Mouse (Mus musculus) heart, embryonic 14.5 days (tissue): ENCODE measurements around the gene Gm47841. TPM values are rescaled to one million over a fixed set of nuclear protein-coding genes. Genes with fewer than 3 reads are reported as not detected.

Experiments used
- ATAC-seq: fragments of 200-750 bp; cut with Nextera tagmentation; 2 replicates; pipeline ENCODE4 v1.8.0; 2017; ENCODE audit warnings: low read depth, moderate TSS enrichment; ENCODE audit not compliant: insufficient number of reproducible peaks, insufficient read depth, low FRiP score
- H3K27ac ChIP-seq, 2 experiments: fragments of 200-500 bp in 1 of 2; fragments of 300-500 bp in 1 of 2; sonication (generic) in 1 of 2; replicated peaks in 1 of 2; 2 replicates each; pipeline ENCODE4 v1.5.1; 2012 to 2014; ENCODE audit warnings: low read depth in 2 of 2, low read length in 2 of 2, control low read depth in 1 of 2, mild to moderate bottlenecking in 1 of 2, mixed read lengths in 1 of 2; ENCODE audit not compliant: control insufficient read depth in 1 of 2, insufficient read depth in 1 of 2
- H3K27me3 ChIP-seq: fragments of 300-500 bp; sonication (generic); 2 replicates; pipeline ENCODE4 v1.6.1; 2014; ENCODE audit warnings: mild to moderate bottlenecking, low read length, control low read depth; ENCODE audit not compliant: control insufficient read depth, insufficient read depth
- H3K36me3 ChIP-seq: fragments of 300-500 bp; sonication (generic); 2 replicates; pipeline ENCODE4 v1.6.1; 2014; ENCODE audit warnings: mild to moderate bottlenecking, control low read depth, low read length, mixed read lengths; ENCODE audit not compliant: control insufficient read depth, insufficient read depth
- H3K4me1 ChIP-seq, 2 experiments: fragments of 200-500 bp in 1 of 2; fragments of 300-500 bp in 1 of 2; sonication (generic) in 1 of 2; 2 replicates each; pipeline ENCODE4 v1.6.1; 2012 to 2014; ENCODE audit warnings: low read length in 2 of 2, control low read depth in 1 of 2, mixed read lengths in 1 of 2; ENCODE audit not compliant: control insufficient read depth in 2 of 2, insufficient read depth in 2 of 2
- H3K4me2 ChIP-seq: fragments of 300-500 bp; sonication (generic); 2 replicates; pipeline ENCODE4 v1.6.1; 2014; ENCODE audit warnings: mild to moderate bottlenecking, low read length
- H3K4me3 ChIP-seq, 2 experiments: fragments of 200-500 bp in 1 of 2; fragments of 300-500 bp in 1 of 2; sonication (generic) in 1 of 2; 2 replicates each; pipeline ENCODE4 v1.5.1; 2012 to 2014; ENCODE audit warnings: low read length in 2 of 2, mild to moderate bottlenecking in 2 of 2, control low read depth in 1 of 2, low read depth in 1 of 2, moderate library complexity in 1 of 2; ENCODE audit not compliant: control insufficient read depth in 1 of 2, insufficient read depth in 1 of 2
- H3K9ac ChIP-seq: fragments of 300-500 bp; sonication (generic); 2 replicates; pipeline ENCODE4 v1.6.1; 2014; ENCODE audit warnings: mild to moderate bottlenecking, low read length
- H3K9me3 ChIP-seq: fragments of 300-500 bp; sonication (generic); 2 replicates; pipeline ENCODE4 v1.6.1; 2016; ENCODE audit warnings: low read length, control low read depth; ENCODE audit not compliant: control insufficient read depth
- WGBS: fragments of 180-500 bp; shearing (Covaris S2); extraction: QIAGEN DNeasy Blood & Tissue Kit; methylation state at CpG from one replicate; pipeline ENCODE4 v1.1.7; 2014; 5-methylcytosine and 5-hydroxymethylcytosine counted together
- polyA plus RNA-seq: library from polyadenylated mRNA; unstranded; fragments of >200 nt; fragmentation: Nextera tagmentation; extraction: Ambion mirVana; gene quantifications from 2 replicates; pipeline ENCODE4 v1.2.1, GENCODE M21; 2014

Gm47841 gene
- polyA plus RNA-seq, 1 experiment from 2014 or later = not detected

- H3K4me3 ChIP-seq = no peak overlapping the region
Observed at GRCm38 (mm10) chr15:101004538-101004937, 42.7 kb downstream of the Gm47841 start.

DNA sequence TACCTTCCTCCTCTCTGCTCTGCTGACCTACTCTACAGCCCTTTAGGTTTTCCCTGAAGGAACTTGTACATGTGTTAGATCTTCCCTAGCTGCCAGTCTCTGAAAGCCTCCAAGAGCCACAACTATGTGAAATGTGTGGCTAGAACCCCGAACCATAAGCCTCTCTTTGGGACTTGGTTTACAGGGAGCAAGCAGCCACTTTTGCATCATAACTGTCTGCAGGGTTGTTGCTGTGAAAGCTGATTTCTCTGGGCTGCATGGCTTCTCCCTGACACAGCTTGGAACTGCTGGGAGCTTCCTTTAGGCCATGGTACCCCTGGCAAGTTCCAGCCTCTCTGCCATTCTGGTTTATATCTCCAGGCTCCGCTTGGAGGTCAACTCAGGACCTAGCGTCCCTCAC, 44.7 kb downstream of the Gm47841 start:
- 85% methylated on average over 3 of the region's 3 CpGs for WGBS
- no peak overlapping the region for H3K4me3 ChIP-seq
- peaks cover 3 to 5% of the 10 kb centered on the region in 2 experiments; a peak in 3 of 4 replicates for H3K4me1 ChIP-seq
- no peaks in the 10 kb centered on the region for H3K27me3 ChIP-seq
- H3K36me3 ChIP-seq = no peaks in the 10 kb centered on the region
- H3K4me2 ChIP-seq = no peak overlapping the region
- no peak overlapping the region for H3K9ac ChIP-seq
- ATAC-seq = no peak
- H3K9me3 ChIP-seq = no peaks in the 10 kb centered on the region
- no peak overlapping the region for H3K27ac ChIP-seq

More at GRCm38 (mm10) chr15:101004538-101004937, 42.7 kb downstream of the Gm47841 start:
- Histone ChIP-seq H3K9me3 (no peaks in the 10 kb centered on the region), H3K9ac (no peak overlapping the region), H3K27me3 (peaks cover 5% of the 10 kb centered on the region; the same call in 1 of the 2 replicates), H3K4me1 (peaks cover 3 to 5% of the 10 kb centered on the region in 2 experiments; a peak in 3 of 4 replicates), H3K27ac (no peak overlapping the region), H3K36me3 (no peaks in the 10 kb centered on the region), H3K4me2 (no peak overlapping the region)
- 58% methylated on average over 3 of the region's 3 CpGs for WGBS
- no peak for ATAC-seq

DNA sequence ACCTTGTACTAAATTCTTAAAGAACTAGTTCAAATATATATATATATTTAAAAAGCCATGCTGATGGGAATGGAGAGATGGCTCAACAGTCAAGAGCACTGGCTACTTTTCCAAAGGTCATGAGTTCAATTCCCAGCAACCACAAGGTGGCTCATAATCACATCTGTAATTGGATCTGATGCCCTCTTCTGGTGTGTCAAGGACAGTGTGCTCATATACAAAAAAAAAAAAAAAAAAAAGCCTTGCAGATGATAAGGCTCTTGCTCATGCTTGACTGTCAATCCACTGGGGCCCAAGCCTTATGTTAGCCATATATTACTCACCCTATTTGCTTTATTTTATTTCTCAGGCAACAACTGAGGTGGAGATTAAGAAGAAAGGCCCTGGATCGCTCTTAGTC, 45.5 kb downstream of the Gm47841 start:
- no peak overlapping the region for H3K4me2 ChIP-seq
- H3K9ac ChIP-seq = no peak overlapping the region
- ATAC-seq = no peak
- no peaks in the 10 kb centered on the region for H3K36me3 ChIP-seq
- H3K27me3 ChIP-seq = no peaks in the 10 kb centered on the region
- H3K9me3 ChIP-seq = no peaks in the 10 kb centered on the region
- H3K4me3 ChIP-seq = no peak overlapping the region
- peaks cover 0 to 5% of the 10 kb centered on the region in 2 experiments; a peak in 3 of 4 replicates for H3K4me1 ChIP-seq
- H3K27ac ChIP-seq = no peak overlapping the region
- WGBS = 89% methylated on average over 1 of the region's 1 CpGs

DNA sequence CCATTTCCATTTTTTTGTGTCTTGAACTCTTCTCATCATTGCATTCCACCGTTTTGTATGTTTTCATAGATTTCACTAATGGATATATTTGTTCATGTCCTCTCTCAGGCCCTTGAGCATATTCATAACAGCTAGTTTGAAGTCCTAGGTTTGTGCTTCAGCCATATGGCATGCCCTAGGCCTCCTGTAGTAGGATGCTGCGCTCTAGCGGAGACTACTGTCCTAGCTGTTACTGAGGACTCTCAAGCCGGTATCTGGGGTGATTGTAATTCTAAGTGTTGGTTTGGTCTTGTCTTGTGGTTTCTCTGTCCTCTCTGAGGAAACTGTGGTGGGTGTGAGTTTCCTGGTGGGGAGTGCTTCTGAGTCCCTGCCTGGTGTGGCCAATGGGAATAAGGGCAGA, 50.1 kb downstream of the Gm47841 start:
- no peak overlapping the region for H3K4me3 ChIP-seq
- H3K4me2 ChIP-seq = no peak overlapping the region
- no peak overlapping the region for H3K27ac ChIP-seq
- no peaks in the 10 kb centered on the region for H3K4me1 ChIP-seq
- H3K9ac ChIP-seq = no peak overlapping the region
- no peak for ATAC-seq
- peaks cover 6% of the 10 kb centered on the region; the same call in 1 of the 2 replicates for H3K27me3 ChIP-seq
- WGBS = 27% methylated on average over 4 of the region's 4 CpGs
- H3K36me3 ChIP-seq = no peaks in the 10 kb centered on the region
- no peaks in the 10 kb centered on the region for H3K9me3 ChIP-seq

Other genes with a start within 250 kb of the Gm47841 start
- 0.27 and 0.31 TPM in 2 replicates for gene Scn8a, start 177.5 kb downstream of the Gm47841 start, polyA plus RNA-seq
- 0.20 and 0.26 TPM in 2 replicates for gene Fignl2, start 31.2 kb upstream of the Gm47841 start, polyA plus RNA-seq
- not detected in 2 replicates for gene Ankrd33, start 68.4 kb upstream of the Gm47841 start, polyA plus RNA-seq
- 5.8 and 8.1 TPM in 2 replicates for gene Acvrl1, start 81.1 kb upstream of the Gm47841 start, polyA plus RNA-seq
- gene Acvr1b, start 126.7 kb upstream of the Gm47841 start, polyA plus RNA-seq = 7.3 and 8.7 TPM in 2 replicates
- gene Grasp, start 176.8 kb upstream of the Gm47841 start, polyA plus RNA-seq = 3.8 and 5.5 TPM in 2 replicates
- gene Nr4a1, start 206.9 kb upstream of the Gm47841 start, polyA plus RNA-seq = 6.0 and 6.6 TPM in 2 replicates
- 49.5 and 50.4 TPM in 2 replicates for gene Atg101, start 236.9 kb upstream of the Gm47841 start, polyA plus RNA-seq
- 0.85 and 1.8 TPM in 2 replicates for gene 6030408B16Rik, start 245.8 kb upstream of the Gm47841 start, polyA plus RNA-seq